Mouse (Mus musculus) erythroblast, embryonic 14.5 days (primary cell): Measurements from ENCODE around the gene Slc25a21.

Experiments used
- GATA1 ChIP-seq: IDR thresholded peaks from 2 replicates; pipeline ENCODE4 v1.6.1; 2012; ENCODE audit warnings: low read length, inconsistent platforms, mixed read lengths
- TAL1 ChIP-seq: IDR thresholded peaks from 3 replicates; pipeline ENCODE4 v1.6.1; 2012; ENCODE audit warnings: low read length, inconsistent platforms, mixed read lengths

DNA sequence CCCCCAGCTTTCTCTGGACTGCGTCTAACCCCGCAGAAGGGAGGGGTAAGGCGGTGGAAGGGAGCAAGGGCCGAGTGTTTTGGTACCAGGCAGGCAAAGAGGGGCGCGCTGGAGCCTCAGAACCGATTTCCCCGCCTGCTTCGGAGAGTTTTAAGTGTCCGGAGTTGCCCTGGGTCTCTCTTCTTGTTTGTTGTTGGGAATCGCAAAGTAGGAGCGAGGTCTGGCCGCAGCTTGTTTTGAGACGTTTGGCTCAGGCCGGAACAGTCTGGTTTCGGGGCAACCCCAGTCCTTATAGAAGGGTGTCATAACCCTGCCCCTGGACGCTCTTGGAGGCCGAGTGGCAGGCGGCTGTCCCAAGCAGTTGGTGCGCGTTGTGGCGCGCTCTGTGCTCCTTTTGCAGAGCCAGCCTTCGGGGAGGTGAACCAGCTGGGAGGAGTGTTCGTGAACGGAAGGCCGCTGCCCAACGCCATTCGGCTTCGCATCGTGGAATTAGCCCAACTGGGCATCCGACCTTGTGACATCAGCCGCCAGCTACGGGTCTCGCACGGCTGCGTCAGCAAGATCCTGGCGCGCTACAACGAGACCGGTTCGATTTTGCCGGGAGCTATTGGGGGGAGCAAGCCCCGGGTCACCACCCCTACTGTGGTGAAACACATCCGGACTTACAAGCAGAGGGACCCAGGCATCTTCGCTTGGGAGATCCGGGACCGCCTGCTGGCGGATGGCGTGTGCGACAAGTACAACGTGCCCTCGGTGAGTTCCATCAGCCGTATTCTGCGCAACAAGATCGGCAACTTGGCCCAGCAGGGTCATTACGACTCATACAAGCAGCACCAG, 500.9 kb downstream of the Slc25a21 start:
- TF ChIP-seq TAL1 (no peak), GATA1 (no peak)
